Comparison of ENCODE assay signal across 12 mouse cellular contexts in genomic region chr10:54169320-54169719, GRCm38 (mm10).
DNase-seq lines count a peak whose midpoint lies in the region; ATAC-seq lines count a peak whose summit lies in the region.
"Had no signal": no experiment of that assay in that cellular context is flagged by ENCODE, and none has a peak within 500 bp of the region (broad histone marks: within the 10 kb centered on the region; RNA-seq: fewer than 3 reads in every experiment).

No protein-coding gene starts in this region.

- H3K4me2 ChIP-seq in midbrain, embryonic 15.5 days: no peak overlapping the region
- no peak overlapping the region for H3K4me2 ChIP-seq in midbrain, embryonic 16.5 days (ENCODE audit: low read length)
- H3K4me2 ChIP-seq in neural tube, embryonic 14.5 days (ENCODE audit: low read depth, low read length): no peak overlapping the region
- H3K4me2 ChIP-seq in intestine, embryonic 15.5 days (replicated peaks): no peak overlapping the region
- H3K4me2 ChIP-seq: liver, embryonic 13.5 days had no signal

- no peak overlapping the region for H3K27ac ChIP-seq in heart, embryonic 10.5 days
- H3K27ac ChIP-seq in midbrain, embryonic 15.5 days: no peak overlapping the region
- H3K27ac ChIP-seq in midbrain, embryonic 16.5 days (ENCODE audit: low read length): no peak overlapping the region
- H3K27ac ChIP-seq in neural tube, embryonic 14.5 days (ENCODE audit: low read depth, low read length): no peak overlapping the region
- H3K27ac ChIP-seq in intestine, embryonic 15.5 days: no peak overlapping the region
- H3K27ac ChIP-seq: liver, embryonic 13.5 days had no signal

- WGBS in heart, embryonic 10.5 days: 68% methylated on average over 7 of the region's 7 CpGs
- WGBS in midbrain, embryonic 15.5 days: 67% methylated on average over 7 of the region's 7 CpGs
- 69% methylated on average over 7 of the region's 7 CpGs for WGBS in midbrain, embryonic 16.5 days
- WGBS in neural tube, embryonic 14.5 days: 55% methylated on average over 7 of the region's 7 CpGs
- 61% methylated on average over 7 of the region's 7 CpGs for WGBS in intestine, embryonic 15.5 days

- DNase-seq in heart, adult 11 months: peak; percentile 82
- DNase-seq in heart, embryonic 10.5 days (ENCODE audit: low spot score): no peak
- DNase-seq in heart, postnatal 36 days: peak; percentile 2 to 4
- no peak for DNase-seq in kidney, adult 18-20 months
- DNase-seq: liver, embryonic 13.5 days; right cerebral cortex, postnatal 4 days; thymus, adult 18-20 months had no signal

- no peak overlapping the region for H3K4me3 ChIP-seq in heart, embryonic 10.5 days
- H3K4me3 ChIP-seq in midbrain, embryonic 15.5 days: no peak overlapping the region
- H3K4me3 ChIP-seq in midbrain, embryonic 16.5 days (ENCODE audit: low read depth, low read length): no peak overlapping the region
- no peak overlapping the region for H3K4me3 ChIP-seq in neural tube, embryonic 14.5 days (ENCODE audit: low read depth, low read length)
- H3K4me3 ChIP-seq in intestine, embryonic 15.5 days (replicated peaks): no peak overlapping the region
- H3K4me3 ChIP-seq: liver, embryonic 13.5 days; myocyte had no signal

- H3K9me3 ChIP-seq in heart, embryonic 10.5 days: no peaks in the 10 kb centered on the region
- no peaks in the 10 kb centered on the region for H3K9me3 ChIP-seq in midbrain, embryonic 15.5 days
- H3K9me3 ChIP-seq in midbrain, embryonic 16.5 days (replicated peaks; ENCODE audit: control insufficient read depth, low read length, poor library complexity, severe bottlenecking): no peaks in the 10 kb centered on the region
- H3K9me3 ChIP-seq in neural tube, embryonic 14.5 days (ENCODE audit: control insufficient read depth, low read length): no peaks in the 10 kb centered on the region
- H3K9me3 ChIP-seq in intestine, embryonic 15.5 days: no peaks in the 10 kb centered on the region
- H3K9me3 ChIP-seq: liver, embryonic 13.5 days had no signal

- ATAC-seq in midbrain, embryonic 15.5 days (replicated peaks): peak; percentile 42; the same call in 1 of the 2 replicates
- no peak for ATAC-seq in midbrain, embryonic 16.5 days
- peak; percentile 65; the same call in 1 of the 2 replicates for ATAC-seq in neural tube, embryonic 14.5 days (ENCODE audit: low read depth)
- no peak for ATAC-seq in intestine, embryonic 15.5 days

- intact Hi-C loops in heart, postnatal 36 days (cut with DNase I): no loop called here

- H3K4me1 ChIP-seq in heart, embryonic 10.5 days: no peaks in the 10 kb centered on the region
- H3K4me1 ChIP-seq in midbrain, embryonic 15.5 days: no peaks in the 10 kb centered on the region
- H3K4me1 ChIP-seq in midbrain, embryonic 16.5 days (ENCODE audit: control insufficient read depth, insufficient read depth, low read length): no peaks in the 10 kb centered on the region
- H3K4me1 ChIP-seq in neural tube, embryonic 14.5 days (ENCODE audit: control insufficient read depth, insufficient read depth, low read length): no peaks in the 10 kb centered on the region
- H3K4me1 ChIP-seq in intestine, embryonic 15.5 days (replicated peaks): no peaks in the 10 kb centered on the region
- H3K4me1 ChIP-seq: liver, embryonic 13.5 days had no signal

- H3K9ac ChIP-seq in midbrain, embryonic 15.5 days: no peak overlapping the region
- no peak overlapping the region for H3K9ac ChIP-seq in midbrain, embryonic 16.5 days (ENCODE audit: low read depth, low read length)
- no peak overlapping the region for H3K9ac ChIP-seq in neural tube, embryonic 14.5 days (replicated peaks; ENCODE audit: low read depth, low read length)
- no peak overlapping the region for H3K9ac ChIP-seq in intestine, embryonic 15.5 days
- H3K9ac ChIP-seq: liver, embryonic 13.5 days had no signal

- H3K27me3 ChIP-seq in heart, embryonic 10.5 days (ENCODE audit: insufficient read depth, poor library complexity, severe bottlenecking): no peaks in the 10 kb centered on the region
- H3K27me3 ChIP-seq in midbrain, embryonic 15.5 days (replicated peaks): no peaks in the 10 kb centered on the region
- no peaks in the 10 kb centered on the region for H3K27me3 ChIP-seq in midbrain, embryonic 16.5 days (ENCODE audit: control insufficient read depth, insufficient read depth, low read depth, low read length)
- H3K27me3 ChIP-seq in neural tube, embryonic 14.5 days (ENCODE audit: control insufficient read depth, insufficient read depth, low read length): no peaks in the 10 kb centered on the region
- no peaks in the 10 kb centered on the region for H3K27me3 ChIP-seq in intestine, embryonic 15.5 days (replicated peaks)
- H3K27me3 ChIP-seq: liver, embryonic 13.5 days had no signal

- no peaks in the 10 kb centered on the region for H3K36me3 ChIP-seq in heart, embryonic 10.5 days
- no peaks in the 10 kb centered on the region for H3K36me3 ChIP-seq in midbrain, embryonic 15.5 days (replicated peaks)
- no peaks in the 10 kb centered on the region for H3K36me3 ChIP-seq in midbrain, embryonic 16.5 days (ENCODE audit: control insufficient read depth, insufficient read depth, low read length)
- no peaks in the 10 kb centered on the region for H3K36me3 ChIP-seq in neural tube, embryonic 14.5 days (ENCODE audit: control insufficient read depth, insufficient read depth, low read length)
- H3K36me3 ChIP-seq in intestine, embryonic 15.5 days: no peaks in the 10 kb centered on the region
- H3K36me3 ChIP-seq: liver, embryonic 13.5 days had no signal

Comparison
In these comparisons a context has a peak if more than half of its experiments do, and no peak if none do; other contexts are left out.
1. DNase-seq: peak in heart, adult 11 months (single experiment) and heart, postnatal 36 days (2 of 2); none in heart, embryonic 10.5 days (single experiment) and kidney, adult 18-20 months (single experiment).
2. ATAC-seq: peak in midbrain, embryonic 15.5 days (single experiment) and neural tube, embryonic 14.5 days (single experiment); none in midbrain, embryonic 16.5 days (single experiment) and intestine, embryonic 15.5 days (single experiment).